Mouse (Mus musculus): ENCODE measurements around the gene Tmem81. TPM values are rescaled to one million over a fixed set of nuclear protein-coding genes. Genes with fewer than 3 reads are reported as not detected.
A peak's percentile ranks its signal among the peaks of the same experiment; 100 is the strongest.

The Tmem81 gene
- total RNA-seq, 2 experiments from 2014 or later: 1.5 to 2.0 TPM

GRCm38 (mm10) chr1:132516776-132517175 lies 10.7 kb downstream of the Tmem81 start:
- no peak for DNase-seq
- intact Hi-C loops (cut with DNase I): no loop called here

DNA sequence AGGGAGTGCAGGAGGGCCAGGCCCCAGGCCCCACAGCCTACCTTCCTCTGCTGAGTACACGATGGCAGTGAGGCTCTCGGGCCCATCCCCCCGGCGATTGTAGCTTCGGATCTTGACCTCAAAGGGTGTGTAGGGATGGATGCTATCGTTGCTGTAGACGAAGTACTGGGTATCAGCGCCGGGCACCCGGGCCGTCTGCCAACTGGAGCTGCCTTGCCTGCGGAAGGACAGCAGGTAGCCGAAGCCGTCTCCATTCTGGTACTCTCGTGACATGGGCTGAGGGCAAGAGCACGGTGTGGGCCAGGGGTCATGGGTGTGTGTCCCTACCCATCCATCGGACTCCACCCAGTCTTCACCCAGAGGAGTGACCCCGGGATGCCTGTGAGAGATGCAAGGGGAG lies 12.6 kb downstream of the Tmem81 start:
- peak; percentile 21 to 31 for DNase-seq
- intact Hi-C loops (cut with DNase I): no loop called here

DNA sequence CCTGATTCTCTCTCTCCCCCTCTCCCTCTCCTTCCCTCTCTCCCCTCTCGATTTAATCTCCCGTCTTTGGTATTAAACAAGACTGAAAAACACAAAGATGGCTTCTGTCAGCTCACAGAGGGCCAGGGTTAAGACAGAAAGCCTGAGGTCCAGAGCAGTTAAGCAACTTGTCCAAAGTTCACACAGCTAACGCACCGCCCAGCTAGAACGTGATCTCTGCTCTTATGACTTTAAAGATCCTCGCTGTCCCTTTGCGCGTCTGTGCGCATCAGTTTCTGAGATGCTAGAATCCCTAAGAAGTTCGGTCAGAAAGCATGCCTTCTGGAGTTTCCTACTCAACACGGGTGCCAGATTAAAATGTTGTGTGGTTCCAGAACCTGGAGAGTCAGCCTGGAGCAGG lies 13.7 kb downstream of the Tmem81 start:
- DNase-seq: no peak
- intact Hi-C loops (cut with DNase I): loop anchor here (2.0 to 10.0 kb wide), 3 partner anchors 153 to 455 kb away; no protein-coding TSS in a partner anchor

DNA sequence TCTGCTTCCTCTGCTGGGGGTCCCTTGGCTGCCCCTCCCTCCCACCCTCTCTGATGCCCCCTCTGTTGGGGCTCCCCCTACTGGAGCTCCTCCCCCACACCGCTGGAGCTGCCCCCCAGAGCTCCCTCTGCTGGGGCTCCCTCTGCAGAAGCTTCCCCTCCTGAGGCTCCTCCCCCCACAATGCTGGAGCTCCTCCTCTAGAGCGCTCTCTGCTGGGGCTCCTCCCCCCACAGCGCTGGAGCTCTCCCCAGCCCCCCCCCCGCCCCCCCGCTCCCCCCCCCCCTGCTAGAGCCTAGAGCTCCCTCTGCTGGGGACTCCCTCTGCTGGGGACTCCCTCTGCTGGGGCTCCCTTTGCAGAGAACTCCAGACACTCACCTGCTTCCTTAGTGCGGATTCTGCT lies 14.7 kb downstream of the Tmem81 start:
- peak; percentile 45 to 66 for DNase-seq
- intact Hi-C loops (cut with DNase I): loop anchor here (2.0 to 10.0 kb wide), 3 partner anchors 154 to 454 kb away; no protein-coding TSS in a partner anchor

- intact Hi-C loops (cut with DNase I): loop anchor here (10.0 kb wide), 2 partner anchors 212 to 452 kb away; no protein-coding TSS in a partner anchor
- DNase-seq: no peak
Observed at GRCm38 (mm10) chr1:132523048-132523447, 17.0 kb downstream of the Tmem81 start.

GRCm38 (mm10) chr1:132523920-132524319 lies 17.9 kb downstream of the Tmem81 start:
- intact Hi-C loops (cut with DNase I): loop anchor here (10.0 kb wide), 2 partner anchors 211 to 451 kb away; no protein-coding TSS in a partner anchor
- peak in 1 of 2 experiments; percentile 35 for DNase-seq

DNA sequence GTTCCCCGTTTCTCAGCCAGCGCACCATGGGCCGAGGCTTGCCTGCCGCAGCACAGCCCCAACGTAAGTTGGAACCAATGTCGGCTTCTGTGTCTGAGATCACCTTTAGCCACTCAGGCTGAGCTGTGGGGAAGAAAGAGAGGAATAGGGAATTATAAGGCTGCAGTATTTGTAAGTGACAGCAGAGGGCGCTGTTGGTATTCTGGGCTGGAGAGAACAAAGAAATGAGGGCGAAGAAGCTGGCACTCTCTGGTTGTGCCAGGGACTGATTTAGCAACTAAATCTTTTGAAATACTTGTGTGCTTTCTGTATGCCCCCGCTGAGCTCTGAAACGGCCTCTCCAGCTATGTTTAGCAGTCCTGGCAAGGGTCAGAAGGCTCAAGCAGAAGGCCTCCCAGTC lies 19.8 kb downstream of the Tmem81 start:
- DNase-seq: peak; percentile 56 to 78
- intact Hi-C loops (cut with DNase I): loop anchor here (1.0 to 10.0 kb wide), 3 partner anchors 68 to 449 kb away; no protein-coding TSS in a partner anchor

DNA sequence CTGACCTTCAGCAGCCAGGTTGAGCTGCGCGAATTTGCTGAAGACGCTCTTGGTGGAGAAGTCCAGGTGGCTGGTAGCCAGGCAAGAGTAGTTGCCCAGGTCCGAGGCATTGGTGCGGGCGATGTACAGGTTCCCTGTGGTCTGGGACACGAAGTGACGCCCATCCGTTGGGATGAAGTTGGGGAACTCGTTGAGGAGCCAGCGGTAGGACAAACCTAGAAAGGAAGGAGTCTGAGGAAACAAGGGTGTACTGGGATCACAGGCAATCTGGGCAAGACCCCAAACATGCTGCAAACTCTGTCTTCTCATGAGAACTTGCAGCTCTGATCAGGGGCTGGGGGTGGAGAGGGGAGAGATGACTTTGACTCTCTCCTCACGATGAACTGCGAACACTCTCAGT lies 22.0 kb downstream of the Tmem81 start:
- intact Hi-C loops (cut with DNase I): loop anchor here (10.0 kb wide), 2 partner anchors 207 to 447 kb away; no protein-coding TSS in a partner anchor
- DNase-seq: no peak

DNA sequence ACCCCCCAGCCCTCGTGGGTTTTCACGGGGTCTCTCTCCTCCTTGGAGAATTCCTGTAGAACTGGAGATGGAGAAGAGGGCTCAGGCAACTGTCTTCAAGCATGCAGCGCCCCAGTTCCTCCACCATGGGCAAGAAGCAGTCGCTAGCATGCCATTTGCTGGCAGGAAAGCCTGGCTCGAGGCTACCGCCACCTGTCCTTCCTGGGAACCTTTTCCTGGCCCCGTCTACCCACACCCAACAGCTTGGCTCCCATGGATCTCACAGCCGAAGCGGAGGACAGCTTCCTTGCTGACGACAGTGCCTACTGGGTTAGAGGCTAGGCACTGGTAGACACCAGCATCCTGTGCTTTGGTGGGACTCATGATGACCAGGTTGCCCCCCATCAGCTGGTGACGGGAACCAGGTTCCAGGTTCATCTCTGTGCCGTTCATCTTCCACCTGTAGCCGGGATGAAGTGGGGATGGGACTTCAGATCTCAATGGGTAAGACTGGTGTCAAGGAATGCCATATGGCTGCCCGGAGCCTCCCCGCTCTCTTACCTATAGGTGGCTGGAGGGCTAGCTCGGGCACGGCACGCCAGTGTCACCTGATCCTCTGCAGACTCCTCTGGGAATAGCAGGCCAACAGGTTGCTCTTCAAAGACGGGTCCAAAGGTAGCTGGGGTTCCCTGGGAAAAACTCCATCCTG lies 22.8 kb downstream of the Tmem81 start:
- DNase-seq: no peak
- intact Hi-C loops (cut with DNase I): loop anchor here (10.0 kb wide), 2 partner anchors 206 to 446 kb away; no protein-coding TSS in a partner anchor

GRCm38 (mm10) chr1:132530631-132531191 lies 24.7 kb downstream of the Tmem81 start:
- no peak for DNase-seq
- intact Hi-C loops (cut with DNase I): no loop called here

DNA sequence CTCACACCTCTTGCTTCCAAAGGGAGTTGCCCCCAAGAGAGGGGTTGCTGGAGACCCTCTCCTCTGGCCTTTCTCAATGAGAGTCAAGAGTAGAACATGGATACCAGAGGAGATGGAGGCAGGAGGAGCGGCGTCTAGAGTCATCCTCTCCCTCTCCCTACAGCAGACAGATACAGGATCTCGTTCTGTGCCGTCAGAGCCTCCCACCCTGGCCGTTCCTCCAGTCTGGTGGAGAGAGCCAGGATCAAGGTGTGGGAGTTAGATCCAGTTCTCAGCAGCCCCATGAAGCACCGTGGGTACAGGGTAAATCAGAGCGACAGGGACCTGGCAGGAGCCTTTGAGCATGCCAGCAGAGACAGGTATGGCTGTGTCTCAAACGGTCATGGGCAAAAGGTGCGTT lies 26.5 kb downstream of the Tmem81 start:
- no peak for DNase-seq
- intact Hi-C loops (cut with DNase I): no loop called here

- intact Hi-C loops (cut with DNase I): no loop called here
- DNase-seq: no peak
Observed at GRCm38 (mm10) chr1:132533840-132534239, 27.8 kb downstream of the Tmem81 start.

DNA sequence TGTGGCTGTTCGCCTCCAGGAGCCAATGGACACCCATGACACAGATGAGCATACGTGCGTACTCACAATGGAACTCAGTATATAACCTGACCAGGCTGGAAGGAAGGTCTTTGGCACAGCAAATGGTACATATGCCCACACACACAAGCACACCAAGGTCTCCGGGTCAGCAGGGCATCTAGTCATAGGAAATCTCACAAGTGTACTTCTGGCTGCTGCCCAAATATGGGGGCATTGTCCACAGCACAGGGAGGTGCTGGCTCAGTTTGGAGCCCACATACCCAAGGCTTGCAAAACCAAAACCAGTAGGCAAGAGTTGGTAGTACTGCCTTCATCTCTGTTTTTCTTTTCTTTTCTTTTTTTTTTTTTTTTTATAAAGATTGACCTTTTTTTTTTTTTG lies 29.5 kb downstream of the Tmem81 start:
- intact Hi-C loops (cut with DNase I): no loop called here

DNA sequence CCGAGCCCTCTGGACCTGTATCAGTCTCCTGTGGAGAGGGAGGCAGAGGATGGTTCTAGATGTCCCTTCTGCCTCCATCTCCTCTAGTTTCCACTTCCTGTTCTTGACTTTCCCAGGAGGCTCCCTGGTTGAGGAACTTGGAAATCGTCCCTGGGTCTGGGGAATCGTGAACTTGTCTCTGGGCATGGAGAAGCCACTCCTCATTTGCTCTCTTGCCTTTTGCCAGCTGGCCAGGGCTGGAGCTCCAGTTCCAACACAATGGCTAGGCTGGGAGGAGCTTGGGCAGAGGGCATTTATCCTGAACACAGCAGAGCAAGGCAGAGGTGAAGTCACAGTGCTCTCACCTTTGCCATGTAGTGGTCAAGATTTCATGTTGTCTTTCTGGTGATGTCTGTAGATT lies 30.4 kb downstream of the Tmem81 start:
- no peak for DNase-seq
- intact Hi-C loops (cut with DNase I): no loop called here

More for the DNA sequence above, 29.5 kb downstream of the Tmem81 start:
- no peak for DNase-seq

DNA sequence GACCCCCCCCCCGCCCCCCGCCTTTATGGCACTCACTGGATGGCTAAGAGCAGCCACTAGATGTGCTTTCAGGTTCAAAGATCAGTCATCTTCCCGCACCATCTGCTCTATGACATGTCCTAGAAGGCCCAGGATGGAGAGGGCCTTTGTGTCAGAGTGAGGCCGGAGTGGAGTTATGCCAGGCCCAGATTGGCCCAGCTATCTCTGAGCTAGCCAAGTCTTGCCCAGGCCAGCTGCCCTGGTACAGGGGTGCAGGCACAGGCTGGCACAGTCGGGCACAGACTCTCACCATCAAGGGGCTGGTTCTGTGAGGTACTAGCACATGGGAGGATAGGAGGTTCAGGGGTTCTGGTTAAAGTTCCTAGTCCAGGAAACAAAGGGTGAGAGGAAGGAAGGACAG lies 31.7 kb downstream of the Tmem81 start:
- DNase-seq: no peak

GRCm38 (mm10) chr1:132540701-132541100 lies 34.7 kb downstream of the Tmem81 start:
- DNase-seq: no peak
- intact Hi-C loops (cut with DNase I): no loop called here

More for the DNA sequence above, 31.7 kb downstream of the Tmem81 start:
- intact Hi-C loops (cut with DNase I): no loop called here

DNA sequence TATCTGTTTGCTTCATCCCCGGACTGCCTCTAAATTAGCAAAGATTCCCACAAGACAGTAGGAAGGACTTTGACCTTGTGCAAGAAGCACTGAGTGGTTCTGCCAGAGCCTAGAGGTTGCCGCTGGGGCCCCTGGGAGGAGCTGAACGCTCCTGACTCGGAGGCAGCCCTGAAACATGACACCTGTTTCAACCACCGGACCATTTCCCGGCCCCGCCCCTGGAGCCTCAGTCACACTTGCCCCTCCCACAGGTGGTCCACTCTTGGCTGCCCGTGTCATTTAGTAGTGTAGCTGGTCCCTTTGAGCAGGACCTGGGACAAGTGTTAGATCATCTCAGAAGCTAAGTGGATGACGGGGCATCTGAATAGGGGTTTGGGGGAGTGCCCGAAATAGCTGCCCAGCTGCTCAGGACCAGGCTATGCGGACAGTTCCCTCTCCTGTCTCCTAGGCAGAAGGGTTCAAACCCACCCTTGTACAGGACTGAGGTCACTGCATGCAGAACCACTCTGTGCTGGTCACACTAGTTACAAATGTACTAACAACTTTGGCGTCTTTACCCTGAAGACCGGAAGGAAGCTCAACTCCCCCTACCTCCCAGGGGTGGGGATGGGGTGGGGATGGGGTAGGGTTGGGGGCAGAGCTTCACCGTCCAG lies 35.3 kb downstream of the Tmem81 start:
- no peak for DNase-seq
- intact Hi-C loops (cut with DNase I): no loop called here

- no peak for DNase-seq
- intact Hi-C loops (cut with DNase I): no loop called here
Observed at GRCm38 (mm10) chr1:132541824-132542599, 36.0 kb downstream of the Tmem81 start.

DNA sequence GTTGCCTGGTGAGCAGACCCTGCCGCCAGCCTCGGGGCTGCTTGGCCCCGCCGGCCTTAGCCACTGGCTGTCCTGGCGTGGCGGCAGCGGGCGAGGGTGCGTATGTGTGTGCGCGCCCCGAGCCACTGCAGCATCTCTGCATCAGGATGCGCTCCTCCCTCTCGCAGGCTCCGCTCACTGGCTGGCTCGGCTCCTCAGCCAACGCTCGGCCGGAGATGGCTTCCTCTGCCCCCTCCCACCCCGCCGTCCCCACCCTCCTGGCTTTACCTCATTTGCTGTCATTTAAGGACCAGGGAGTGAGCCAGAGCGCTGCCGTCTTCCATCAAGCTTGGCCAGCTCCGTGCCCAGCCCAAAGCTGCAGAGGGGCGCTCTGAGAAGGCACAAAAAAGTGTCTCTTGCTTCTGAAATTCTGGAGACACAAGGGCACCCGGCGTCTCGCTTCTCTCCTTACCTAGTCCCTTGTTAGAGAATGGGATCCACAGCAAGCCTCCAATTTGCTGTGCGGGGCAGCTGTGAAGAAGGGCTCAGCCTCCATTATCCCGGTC lies 36.8 kb downstream of the Tmem81 start, which contains the start of gene Cntn2:
Cntn2 (minus strand) TSS at position 495 of the 545 bp plus-strand sequence.
- DNase-seq: no peak
- intact Hi-C loops (cut with DNase I): no loop called here

GRCm38 (mm10) chr1:132543789-132544188 lies 37.8 kb downstream of the Tmem81 start:
- intact Hi-C loops (cut with DNase I): no loop called here
- DNase-seq: peak; percentile 24 to 57

Data from heart, postnatal 14 days (tissue).